Mouse (Mus musculus): Measurements from ENCODE around the gene Pdzd9.

Gene Pdzd9

GRCm38 (mm10) chr7:120670153-120670875 lies at the start of gene Pdzd9:
Gene Pdzd9, minus strand, starts transcription at chr7:120670343.
- ChIA-PET CTCF (interaction anchor here in 3 of 4 experiments (0.5 to 1.6 kb wide), 6 partner anchors 20 to 450 kb away, joined by 3 to 5 read pairs (median 4); no protein-coding TSS in a partner anchor), POLR2A (interaction anchor here in 1 of 4 experiments (1.0 kb wide), 1 partner anchor 52 kb away, joined by 3 read pairs; no protein-coding TSS in a partner anchor)

- ChIA-PET CTCF (interaction anchor here in 1 of 4 experiments (2.5 kb wide), 1 partner anchor 10 kb away, joined by 10 read pairs; no protein-coding TSS in a partner anchor), POLR2A (interaction anchor here in 2 of 4 experiments (0.9 to 2.6 kb wide), 4 partner anchors 13 to 25 kb away, joined by 3 to 7 read pairs (median 6); no protein-coding TSS in a partner anchor)
Measured at GRCm38 (mm10) chr7:120717261-120717660, 47.1 kb upstream of the Pdzd9 start.

- POLR2A ChIA-PET = interaction anchor here (0.6 to 2.6 kb wide), 40 partner anchors 8 to 1129 kb away, joined by 3 to 17 read pairs (median 6); partner anchors contain the start of genes Eef2k (in 1 of the 4), Mfsd13b (in 1 of the 4), Mosmo (in 1 of the 4) and Uqcrc2 (in 1 of the 4)
- CTCF ChIA-PET = interaction anchor here in 2 of 4 experiments (1.0 to 1.6 kb wide), 5 partner anchors 13 to 113 kb away, joined by 3 to 6 read pairs (median 4); no protein-coding TSS in a partner anchor
Measured at GRCm38 (mm10) chr7:120713951-120714350, 43.8 kb upstream of the Pdzd9 start.

GRCm38 (mm10) chr7:120713225-120713624 lies 43.1 kb upstream of the Pdzd9 start:
- ChIA-PET CTCF (interaction anchor here (0.5 to 1.6 kb wide), 8 partner anchors 12 to 113 kb away, joined by 3 to 8 read pairs (median 4); no protein-coding TSS in a partner anchor), POLR2A (interaction anchor here (0.6 to 2.6 kb wide), 42 partner anchors 9 to 1345 kb away, joined by 3 to 17 read pairs (median 5); partner anchors contain the start of genes Eef2k (in 1 of the 4), Mfsd13b (in 1 of the 4), Uqcrc2 (in 1 of the 4) and Vwa3a (in 1 of the 4))

- ChIA-PET CTCF (no interaction called here), POLR2A (interaction anchor here in 2 of 4 experiments (0.8 to 2.6 kb wide), 6 partner anchors 10 to 26 kb away, joined by 3 to 12 read pairs (median 8); no protein-coding TSS in a partner anchor)
Measured at GRCm38 (mm10) chr7:120712071-120712470, 41.9 kb upstream of the Pdzd9 start.

GRCm38 (mm10) chr7:120703888-120704287 lies 33.7 kb upstream of the Pdzd9 start:
- CTCF ChIA-PET = no interaction called here
- POLR2A ChIA-PET = interaction anchor here in 2 of 4 experiments (0.7 to 3.0 kb wide), 5 partner anchors 9 to 19 kb away, joined by 3 to 13 read pairs (median 3); no protein-coding TSS in a partner anchor

GRCm38 (mm10) chr7:120699586-120699985 lies 29.4 kb upstream of the Pdzd9 start:
- CTCF ChIA-PET = no interaction called here
- POLR2A ChIA-PET = interaction anchor here in 3 of 4 experiments (0.6 to 2.2 kb wide), 7 partner anchors 8 to 43 kb away, joined by 3 to 12 read pairs (median 4); no protein-coding TSS in a partner anchor

- CTCF ChIA-PET = no interaction called here
- POLR2A ChIA-PET = interaction anchor here in 3 of 4 experiments (0.6 to 2.1 kb wide), 7 partner anchors 17 to 43 kb away, joined by 3 to 12 read pairs (median 7); partner anchors contain the start of gene Vwa3a (in 1 of the 3)
Measured at GRCm38 (mm10) chr7:120696331-120696730, 26.2 kb upstream of the Pdzd9 start.

GRCm38 (mm10) chr7:120695641-120696040 lies 25.5 kb upstream of the Pdzd9 start:
- CTCF ChIA-PET = interaction anchor here in 1 of 4 experiments (1.0 to 1.1 kb wide), 2 partner anchors 32 to 53 kb away, joined by 3 read pairs; no protein-coding TSS in a partner anchor
- POLR2A ChIA-PET = interaction anchor here (0.5 to 2.1 kb wide), 25 partner anchors 8 to 474 kb away, joined by 3 to 12 read pairs (median 4); partner anchors contain the start of genes Vwa3a (in 2 of the 4), Cdr2 (in 1 of the 4) and Mfsd13b (in 1 of the 4)

GRCm38 (mm10) chr7:120695196-120695595 lies 25.1 kb upstream of the Pdzd9 start:
- CTCF ChIA-PET = interaction anchor here in 2 of 4 experiments (0.8 to 1.1 kb wide), 3 partner anchors 32 to 52 kb away, joined by 3 read pairs; no protein-coding TSS in a partner anchor
- POLR2A ChIA-PET = interaction anchor here (0.5 to 2.1 kb wide), 23 partner anchors 8 to 474 kb away, joined by 3 to 12 read pairs (median 4); partner anchors contain the start of genes Vwa3a (in 2 of the 4), Cdr2 (in 1 of the 4) and Mfsd13b (in 1 of the 4)

- ChIA-PET CTCF (interaction anchor here in 1 of 4 experiments (0.9 to 1.0 kb wide), 2 partner anchors 19 to 59 kb away, joined by 3 to 4 read pairs; partner anchors contain the start of gene Uqcrc2), POLR2A (interaction anchor here in 3 of 4 experiments (0.7 to 2.9 kb wide), 5 partner anchors 19 to 44 kb away, joined by 3 to 7 read pairs (median 5); no protein-coding TSS in a partner anchor)
Measured at GRCm38 (mm10) chr7:120693831-120694375, 23.8 kb upstream of the Pdzd9 start.

GRCm38 (mm10) chr7:120690634-120691033 lies 20.5 kb upstream of the Pdzd9 start:
- POLR2A ChIA-PET = interaction anchor here in 3 of 4 experiments (0.7 to 4.2 kb wide), 6 partner anchors 12 to 49 kb away, joined by 3 to 18 read pairs (median 4); partner anchors contain the start of gene Vwa3a (in 1 of the 3)

GRCm38 (mm10) chr7:120685227-120685626 lies 15.1 kb upstream of the Pdzd9 start:
- POLR2A ChIA-PET = no interaction called here
- CTCF ChIA-PET = no interaction called here

More at GRCm38 (mm10) chr7:120690634-120691033, 20.5 kb upstream of the Pdzd9 start:
- CTCF ChIA-PET = interaction anchor here in 3 of 4 experiments (0.5 to 1.5 kb wide), 9 partner anchors 12 to 48 kb away, joined by 3 to 8 read pairs (median 4); partner anchors contain the start of gene Pdzd9 (in 1 of the 3)

GRCm38 (mm10) chr7:120684731-120685161 lies 14.6 kb upstream of the Pdzd9 start:
- ChIA-PET POLR2A (interaction anchor here in 1 of 4 experiments (1.2 kb wide), 1 partner anchor 71 kb away, joined by 3 read pairs; no protein-coding TSS in a partner anchor), CTCF (interaction anchor here in 1 of 4 experiments (0.7 kb wide), 1 partner anchor 72 kb away, joined by 3 read pairs; no protein-coding TSS in a partner anchor)

- ChIA-PET CTCF (interaction anchor here in 1 of 4 experiments (1.4 kb wide), 1 partner anchor 10 kb away, joined by 4 read pairs; no protein-coding TSS in a partner anchor), POLR2A (no interaction called here)
Measured at GRCm38 (mm10) chr7:120682002-120682401, 11.9 kb upstream of the Pdzd9 start.

- ChIA-PET POLR2A (interaction anchor here in 3 of 4 experiments (0.5 to 2.9 kb wide), 16 partner anchors 8 to 238 kb away, joined by 3 to 18 read pairs (median 4); partner anchors contain the start of genes Vwa3a (in 2 of the 3) and Polr3e (in 1 of the 3)), CTCF (interaction anchor here in 1 of 4 experiments (0.7 to 2.3 kb wide), 3 partner anchors 9 to 45 kb away, joined by 3 to 5 read pairs (median 4); no protein-coding TSS in a partner anchor)
Measured at GRCm38 (mm10) chr7:120679023-120679422, 8.9 kb upstream of the Pdzd9 start.

- ChIA-PET POLR2A (interaction anchor here in 2 of 4 experiments (0.7 to 2.9 kb wide), 15 partner anchors 9 to 89 kb away, joined by 3 to 18 read pairs (median 4); partner anchors contain the start of gene Vwa3a (in 2 of the 2)), CTCF (interaction anchor here in 2 of 4 experiments (0.6 to 2.3 kb wide), 2 partner anchors 13 to 32 kb away, joined by 5 to 9 read pairs; no protein-coding TSS in a partner anchor)
Measured at GRCm38 (mm10) chr7:120677764-120678531, 7.8 kb upstream of the Pdzd9 start.

Measured in embryonic stem cell, embryonic (primary cell).